In the genomic region with DNA sequence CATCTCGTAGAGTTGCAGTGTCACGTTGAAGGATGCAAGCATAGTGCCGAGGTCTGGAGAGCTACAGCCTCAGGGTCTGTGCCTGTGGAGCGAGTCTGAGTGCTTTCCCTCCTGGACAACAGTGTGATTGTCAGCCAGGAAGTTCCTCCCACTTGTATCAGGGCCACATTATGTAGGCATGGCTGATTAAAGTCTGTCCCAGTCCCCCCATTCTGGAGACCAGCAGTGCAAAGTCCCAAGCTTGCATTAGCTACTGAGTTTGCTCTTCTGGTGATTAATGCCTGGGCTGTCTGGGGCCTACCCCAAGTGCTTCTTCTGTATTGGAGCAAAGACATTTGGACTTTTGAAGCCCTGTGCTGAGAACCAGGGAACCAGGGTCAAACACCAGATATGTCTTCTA, we compare ENCODE assay signal across 18 mouse cellular contexts. TPM values are rescaled to one million over a fixed set of nuclear protein-coding genes. Genes with fewer than 3 reads are reported as not detected.
"Had no signal": no experiment of that assay in that cellular context is flagged by ENCODE, and none has a peak within 500 bp of the region (broad histone marks: within the 10 kb centered on the region; RNA-seq: fewer than 3 reads in every experiment).

No protein-coding gene starts in this region.

- H3K27me3 ChIP-seq: hindbrain, embryonic 15.5 days; limb, embryonic 13.5 days; midbrain, embryonic 13.5 days; neural tube, embryonic 15.5 days had no signal

- ATAC-seq: midbrain, embryonic 13.5 days had no signal

- DNase-seq: kidney, adult 2 months; kidney, postnatal 4 days; left cerebral cortex, postnatal 4 days; lung, embryonic 14.5 days; lung, postnatal 10 days; lung, postnatal 4 days; right cerebral cortex, postnatal 14 days; thymus, adult 18-20 months; thymus, postnatal 14 days had no signal

- H3K36me3 ChIP-seq: hindbrain, embryonic 15.5 days; midbrain, embryonic 13.5 days; neural tube, embryonic 15.5 days had no signal

- H3K9me3 ChIP-seq: hindbrain, embryonic 15.5 days; limb, embryonic 13.5 days; midbrain, embryonic 13.5 days; neural tube, embryonic 15.5 days had no signal

- H3K4me1 ChIP-seq: midbrain, embryonic 13.5 days had no signal

- H3K4me2 ChIP-seq: hindbrain, embryonic 15.5 days; limb, embryonic 13.5 days; lung, embryonic 14.5 days; midbrain, embryonic 13.5 days; neural tube, embryonic 15.5 days had no signal

- H3K27ac ChIP-seq: hindbrain, embryonic 15.5 days; kidney, postnatal 0 days; layer of hippocampus, adult 2 months; limb, embryonic 13.5 days; midbrain, embryonic 13.5 days; neural tube, embryonic 15.5 days had no signal

- H3K9ac ChIP-seq: hindbrain, embryonic 15.5 days; limb, embryonic 13.5 days; lung, embryonic 14.5 days; midbrain, embryonic 13.5 days; neural tube, embryonic 15.5 days had no signal

- H3K4me3 ChIP-seq: hindbrain, embryonic 15.5 days; layer of hippocampus, adult 2 months; limb, embryonic 13.5 days; midbrain, embryonic 13.5 days; myocyte; neural tube, embryonic 15.5 days had no signal

RNA-seq across cellular contexts. Expression of gene Gm42417, which starts 55.4 kb away (rescaled TPM):
- polyA plus RNA-seq: kidney, adult 2 months; kidney, postnatal 0 days; liver, adult 2 months; liver, embryonic 16.5 days; lung, embryonic 14.5 days; midbrain, embryonic 13.5 days had no signal
